Mouse (Mus musculus) forebrain, embryonic 15.5 days (tissue): ENCODE results near the gene Tmem165. TPM values are rescaled to one million over a fixed set of nuclear protein-coding genes. Genes with fewer than 3 reads are reported as not detected.
A peak's percentile ranks its signal among the peaks of the same experiment; 100 is the strongest.

ENCODE experiments used
- ATAC-seq: fragments of 200-750 bp; cut with Nextera tagmentation; replicated peaks from 2 replicates; pipeline ENCODE4 v1.8.0; 2017; ENCODE audit warnings: mild to moderate bottlenecking, moderate TSS enrichment, moderate library complexity
- H3K27ac ChIP-seq: fragments of 300-500 bp; sonication (generic); replicated peaks from 2 replicates; pipeline ENCODE4 v1.5.1; 2015; ENCODE audit warnings: mild to moderate bottlenecking, inconsistent platforms
- H3K27me3 ChIP-seq: fragments of 300-500 bp; sonication (generic); 2 replicates; pipeline ENCODE4 v1.6.1; 2015; ENCODE audit warnings: inconsistent platforms
- H3K36me3 ChIP-seq: fragments of 300-500 bp; sonication (generic); 2 replicates; pipeline ENCODE4 v1.6.1; 2015; ENCODE audit warnings: mild to moderate bottlenecking, inconsistent platforms
- H3K4me1 ChIP-seq: fragments of 300-500 bp; sonication (generic); 2 replicates; pipeline ENCODE4 v1.6.1; 2015; ENCODE audit warnings: inconsistent platforms
- H3K4me2 ChIP-seq: fragments of 300-500 bp; sonication (generic); replicated peaks from 2 replicates; pipeline ENCODE4 v1.6.1; 2015; ENCODE audit warnings: mild to moderate bottlenecking, inconsistent platforms
- H3K4me3 ChIP-seq: fragments of 300-500 bp; sonication (generic); 2 replicates; pipeline ENCODE4 v1.5.1; 2015; ENCODE audit warnings: mild to moderate bottlenecking, inconsistent platforms
- H3K9ac ChIP-seq: fragments of 300-500 bp; sonication (generic); replicated peaks from 2 replicates; pipeline ENCODE4 v1.6.1; 2015; ENCODE audit warnings: mild to moderate bottlenecking, inconsistent platforms
- H3K9me3 ChIP-seq: fragments of 300-500 bp; sonication (generic); 2 replicates; pipeline ENCODE4 v1.6.1; 2016; ENCODE audit warnings: inconsistent platforms
- WGBS: fragments of 180-500 bp; shearing (Covaris S2); methylation state at CpG from one replicate; pipeline ENCODE4 v1.1.7; 2015; ENCODE audit warnings: mixed read lengths; 5-methylcytosine and 5-hydroxymethylcytosine counted together
- polyA plus RNA-seq: library from polyadenylated mRNA; unstranded; fragments of >200 nt; fragmentation: Nextera tagmentation; extraction: Ambion mirVana; gene quantifications from 2 replicates; pipeline ENCODE4 v1.2.1, GENCODE M21; 2015

The Tmem165 gene
- polyA plus RNA-seq, 1 experiment from 2014 or later = 49.8 TPM

GRCm38 (mm10) chr5:76176841-76177240, 6.8 kb upstream of the Tmem165 start:
- 86% methylated on average over 11 of the region's 11 CpGs for WGBS
- ATAC-seq = no peak
- Histone ChIP-seq H3K9ac (no peak overlapping the region), H3K4me2 (no peak overlapping the region), H3K36me3 (no peaks in the 10 kb centered on the region), H3K4me1 (no peaks in the 10 kb centered on the region), H3K27ac (no peak overlapping the region), H3K27me3 (no peaks in the 10 kb centered on the region), H3K4me3 (no peak overlapping the region), H3K9me3 (no peaks in the 10 kb centered on the region)

- Histone ChIP-seq H3K4me3 (no peak overlapping the region), H3K4me1 (no peaks in the 10 kb centered on the region), H3K4me2 (no peak overlapping the region), H3K36me3 (no peaks in the 10 kb centered on the region), H3K27me3 (no peaks in the 10 kb centered on the region), H3K9ac (no peak overlapping the region), H3K9me3 (no peaks in the 10 kb centered on the region), H3K27ac (no peak overlapping the region)
- ATAC-seq = no peak
- WGBS = 85% methylated on average over 7 of the region's 7 CpGs
These were observed 6.0 kb upstream of the Tmem165 start for GRCm38 (mm10) chr5:76177664-76178063.

GRCm38 (mm10) chr5:76179171-76179570, 4.5 kb upstream of the Tmem165 start:
- Histone ChIP-seq H3K4me2 (no peak overlapping the region), H3K9ac (no peak overlapping the region), H3K4me3 (no peak overlapping the region), H3K4me1 (peaks cover 3% of the 10 kb centered on the region; the same call in 1 of the 2 replicates), H3K36me3 (no peaks in the 10 kb centered on the region), H3K27ac (no peak overlapping the region), H3K27me3 (no peaks in the 10 kb centered on the region), H3K9me3 (no peaks in the 10 kb centered on the region)
- ATAC-seq = no peak
- WGBS = 96% methylated on average over 5 of the region's 5 CpGs

GRCm38 (mm10) chr5:76179791-76180190, 3.9 kb upstream of the Tmem165 start:
- no peak for ATAC-seq
- no peak overlapping the region for H3K9ac ChIP-seq
- no peaks in the 10 kb centered on the region for H3K27me3 ChIP-seq
- no peak overlapping the region for H3K4me3 ChIP-seq
- 83% methylated on average over 5 of the region's 5 CpGs for WGBS
- H3K36me3 ChIP-seq = no peaks in the 10 kb centered on the region
- no peak overlapping the region for H3K4me2 ChIP-seq
- no peaks in the 10 kb centered on the region for H3K9me3 ChIP-seq
- no peak overlapping the region for H3K27ac ChIP-seq
- H3K4me1 ChIP-seq = peaks cover 8% of the 10 kb centered on the region

- no peak for ATAC-seq
- no peak overlapping the region for H3K4me2 ChIP-seq
- no peak overlapping the region for H3K27ac ChIP-seq
- H3K36me3 ChIP-seq = no peaks in the 10 kb centered on the region
- H3K27me3 ChIP-seq = no peaks in the 10 kb centered on the region
- H3K9me3 ChIP-seq = no peaks in the 10 kb centered on the region
- H3K4me3 ChIP-seq = no peak overlapping the region
- 59% methylated on average over 3 of the region's 3 CpGs for WGBS
- H3K9ac ChIP-seq = no peak overlapping the region
- peaks cover 19% of the 10 kb centered on the region for H3K4me1 ChIP-seq
These were observed 1.4 kb upstream of the Tmem165 start for GRCm38 (mm10) chr5:76182326-76182725.

GRCm38 (mm10) chr5:76183043-76183749, 484 bp upstream of the Tmem165 start:
- Histone ChIP-seq H3K9me3 (no peaks in the 10 kb centered on the region), H3K4me2 (peak overlapping the region; percentile 74), H3K9ac (peak overlapping the region; percentile 93), H3K27me3 (no peaks in the 10 kb centered on the region), H3K4me3 (peak overlapping the region; percentile 97), H3K36me3 (no peaks in the 10 kb centered on the region), H3K27ac (peak overlapping the region; percentile 96), H3K4me1 (peaks cover 24% of the 10 kb centered on the region)
- no peak for ATAC-seq
- WGBS = 40% methylated on average over 17 of the region's 17 CpGs

GRCm38 (mm10) chr5:76184286-76185080, 803 bp downstream of the Tmem165 start:
- 4% methylated on average over 37 of the region's 38 CpGs for WGBS
- peak overlapping the region; percentile 93 for H3K9ac ChIP-seq

GRCm38 (mm10) chr5:76187885-76188284, 4.2 kb downstream of the Tmem165 start:
- 89% methylated on average over 5 of the region's 5 CpGs for WGBS
- Histone ChIP-seq H3K36me3 (no peaks in the 10 kb centered on the region), H3K9me3 (no peaks in the 10 kb centered on the region), H3K4me3 (no peak overlapping the region), H3K9ac (no peak overlapping the region), H3K4me2 (no peak overlapping the region), H3K27me3 (no peaks in the 10 kb centered on the region), H3K4me1 (peaks cover 27% of the 10 kb centered on the region), H3K27ac (no peak overlapping the region)
- no peak for ATAC-seq

More at GRCm38 (mm10) chr5:76184286-76185080, 803 bp downstream of the Tmem165 start:
- Histone ChIP-seq H3K4me1 (peaks cover 27% of the 10 kb centered on the region), H3K27ac (peak overlapping the region; percentile 96), H3K4me3 (peak overlapping the region; percentile 97), H3K4me2 (peak overlapping the region; percentile 74), H3K27me3 (no peaks in the 10 kb centered on the region), H3K9me3 (no peaks in the 10 kb centered on the region), H3K36me3 (no peaks in the 10 kb centered on the region)
- ATAC-seq = peak; percentile 91

- no peak overlapping the region for H3K9ac ChIP-seq
- no peaks in the 10 kb centered on the region for H3K9me3 ChIP-seq
- no peak overlapping the region for H3K4me3 ChIP-seq
- no peak overlapping the region for H3K4me2 ChIP-seq
- peaks cover 2% of the 10 kb centered on the region; the same call in 1 of the 2 replicates for H3K36me3 ChIP-seq
- no peaks in the 10 kb centered on the region for H3K27me3 ChIP-seq
- no peak for ATAC-seq
- no peak overlapping the region for H3K27ac ChIP-seq
- peaks cover 11% of the 10 kb centered on the region for H3K4me1 ChIP-seq
- 92% methylated on average over 4 of the region's 4 CpGs for WGBS
These were observed 6.9 kb downstream of the Tmem165 start for GRCm38 (mm10) chr5:76190609-76191008.

- no peak overlapping the region for H3K27ac ChIP-seq
These were observed 9.4 kb downstream of the Tmem165 start for GRCm38 (mm10) chr5:76193075-76193474.

GRCm38 (mm10) chr5:76194377-76194945, 10.8 kb downstream of the Tmem165 start:
- Histone ChIP-seq H3K4me1 (0 out of 2 replicates have a peak, but pooled peaks cover under 1% of the 10 kb centered on the region), H3K9me3 (no peaks in the 10 kb centered on the region), H3K4me2 (no peak overlapping the region), H3K36me3 (peaks cover 3% of the 10 kb centered on the region; the same call in 1 of the 2 replicates), H3K9ac (no peak overlapping the region), H3K27ac (no peak overlapping the region), H3K4me3 (no peak overlapping the region), H3K27me3 (no peaks in the 10 kb centered on the region)
- no peak for ATAC-seq
- 88% methylated on average over 6 of the region's 6 CpGs for WGBS

More at GRCm38 (mm10) chr5:76193075-76193474, 9.4 kb downstream of the Tmem165 start:
- H3K9me3 ChIP-seq = no peaks in the 10 kb centered on the region
- no peak for ATAC-seq
- peaks cover 3% of the 10 kb centered on the region; the same call in 1 of the 2 replicates for H3K36me3 ChIP-seq
- no peak overlapping the region for H3K9ac ChIP-seq
- H3K4me1 ChIP-seq = 0 out of 2 replicates have a peak, but pooled peaks cover 3% of the 10 kb centered on the region
- no peaks in the 10 kb centered on the region for H3K27me3 ChIP-seq
- H3K4me2 ChIP-seq = no peak overlapping the region
- no peak overlapping the region for H3K4me3 ChIP-seq

GRCm38 (mm10) chr5:76199346-76199745, 15.7 kb downstream of the Tmem165 start:
- no peak for ATAC-seq
- Histone ChIP-seq H3K9ac (no peak overlapping the region), H3K27ac (no peak overlapping the region), H3K36me3 (peaks cover 27% of the 10 kb centered on the region), H3K4me1 (no peaks in the 10 kb centered on the region), H3K9me3 (no peaks in the 10 kb centered on the region), H3K27me3 (no peaks in the 10 kb centered on the region), H3K4me2 (no peak overlapping the region), H3K4me3 (no peak overlapping the region)
- WGBS = 96% methylated on average over 13 of the region's 13 CpGs
